Mouse (Mus musculus): ENCODE measurements around the gene Chac1.

Chac1 gene

DNA sequence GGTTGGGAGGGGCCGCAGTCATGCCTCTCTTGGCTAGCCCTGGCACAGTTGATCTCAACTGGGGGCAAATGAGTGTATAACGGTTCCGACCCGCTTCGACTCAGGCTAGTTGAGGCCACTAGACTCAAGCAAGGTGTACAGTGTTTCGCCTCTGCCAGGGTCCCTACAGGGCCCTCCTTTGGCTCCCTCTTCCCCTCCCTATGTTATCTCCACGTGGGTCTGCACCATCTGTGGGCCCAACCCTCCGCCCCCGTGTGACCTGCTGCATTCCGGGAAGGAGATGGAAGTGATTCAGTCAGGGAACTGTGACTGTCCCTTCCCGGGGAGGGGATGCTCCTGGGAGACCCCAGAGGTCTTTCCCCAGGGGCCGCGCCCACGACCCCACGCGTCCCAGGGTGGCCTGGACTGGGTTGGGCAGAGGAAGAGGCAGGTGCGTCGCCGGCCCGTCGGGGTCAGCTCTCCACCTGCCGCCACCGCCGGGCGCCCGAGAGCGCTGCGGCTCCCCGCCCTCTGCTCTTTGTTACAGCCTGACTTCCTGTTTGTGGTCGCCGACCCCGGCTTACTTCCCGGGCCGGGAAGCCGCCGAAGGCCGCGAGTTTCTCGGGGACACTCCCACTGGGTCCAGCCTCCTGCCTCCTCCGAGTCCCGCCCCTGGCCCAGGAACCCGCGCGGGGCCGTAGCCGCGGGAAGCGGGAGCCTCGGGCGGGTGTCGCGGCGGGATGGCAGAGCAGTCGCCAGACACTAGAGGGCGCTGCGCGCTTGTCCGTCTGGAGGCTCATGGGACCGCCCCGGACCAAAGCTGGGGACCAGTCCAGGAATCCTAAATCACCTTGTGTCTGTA lies 13.4 kb upstream of the Chac1 start:
- POLR2A ChIA-PET = interaction anchor here (0.6 to 3.5 kb wide), 32 partner anchors 9 to 437 kb away, joined by 3 to 29 read pairs (median 4); partner anchors contain the start of genes Chac1 (in 2 of the 4), Dll4 (in 2 of the 4), Ino80 (in 2 of the 4) and Vps18 (in 1 of the 4)
- CTCF ChIA-PET = interaction anchor here (0.5 to 2.5 kb wide), 52 partner anchors 10 to 1641 kb away, joined by 3 to 33 read pairs (median 4); partner anchors contain the start of genes Dll4 (in 3 of the 4), Chac1 (in 2 of the 4), Vps18 (in 2 of the 4) and Ino80 (in 1 of the 4)

DNA sequence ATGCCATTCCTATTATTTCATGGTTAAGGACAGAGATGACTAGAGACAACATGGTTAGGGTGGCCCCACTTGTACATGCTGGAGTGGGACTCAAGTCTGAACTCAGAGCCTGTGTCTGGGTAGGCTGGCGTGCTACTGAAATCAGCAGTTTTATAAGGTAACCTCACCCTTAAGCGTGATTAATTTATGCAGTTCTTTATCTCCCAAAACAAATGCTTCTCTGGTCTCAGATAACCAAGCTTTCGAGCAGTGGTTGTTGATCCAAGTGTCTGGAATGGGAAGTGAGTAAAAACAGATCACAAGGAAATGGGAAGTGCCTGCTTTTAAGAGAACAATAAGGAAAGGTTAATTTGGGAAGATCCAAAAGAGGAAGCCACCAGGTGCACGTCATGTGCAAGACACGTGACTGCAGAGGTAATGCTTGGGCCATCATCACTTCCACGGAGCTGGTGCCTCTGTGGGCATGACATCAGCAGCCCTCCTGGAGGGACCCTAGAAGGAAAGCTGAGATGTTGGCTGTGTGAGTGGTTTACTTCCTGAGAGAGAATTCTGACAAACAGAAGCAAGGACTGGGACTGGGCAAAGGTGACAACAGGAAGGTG lies 6.4 kb upstream of the Chac1 start:
- POLR2A ChIA-PET = interaction anchor here in 3 of 4 experiments (0.8 to 2.9 kb wide), 18 partner anchors 8 to 582 kb away, joined by 3 to 29 read pairs (median 3); partner anchors contain the start of genes Dll4 (in 3 of the 3) and Ccdc9b (in 1 of the 3)

DNA sequence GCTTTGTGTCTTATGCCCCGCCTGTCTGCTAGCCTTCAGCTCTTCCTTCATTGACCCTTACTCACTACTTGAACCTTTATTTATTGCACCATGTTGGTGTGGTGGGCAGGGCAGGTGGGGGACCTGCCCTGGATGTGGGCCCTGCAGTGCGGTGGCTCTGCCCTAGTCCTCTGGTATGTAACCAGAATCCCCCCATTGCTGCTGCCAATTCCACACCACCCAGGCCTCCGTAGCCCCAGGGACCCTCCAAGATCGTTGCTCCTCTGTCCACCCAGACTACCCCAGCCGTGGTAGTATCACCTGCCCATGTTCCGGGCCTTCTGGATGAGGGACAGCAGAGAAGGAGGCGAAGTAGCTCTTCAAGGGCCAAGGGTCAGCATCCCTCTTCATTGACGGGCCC lies 2.7 kb downstream of the Chac1 start:
- ChIA-PET POLR2A (interaction anchor here in 3 of 4 experiments (0.5 to 4.6 kb wide), 24 partner anchors 8 to 217 kb away, joined by 3 to 29 read pairs (median 4); partner anchors contain the start of genes Vps18 (in 2 of the 3), Dll4 (in 1 of the 3) and Ino80 (in 1 of the 3)), CTCF (interaction anchor here in 2 of 4 experiments (0.6 to 2.3 kb wide), 3 partner anchors 15 to 27 kb away, joined by 3 to 6 read pairs (median 4); no protein-coding TSS in a partner anchor)

More for the DNA sequence above, 6.4 kb upstream of the Chac1 start:
- CTCF ChIA-PET = interaction anchor here in 1 of 4 experiments (1.0 to 1.1 kb wide), 2 partner anchors 18 to 45 kb away, joined by 4 read pairs; no protein-coding TSS in a partner anchor

DNA sequence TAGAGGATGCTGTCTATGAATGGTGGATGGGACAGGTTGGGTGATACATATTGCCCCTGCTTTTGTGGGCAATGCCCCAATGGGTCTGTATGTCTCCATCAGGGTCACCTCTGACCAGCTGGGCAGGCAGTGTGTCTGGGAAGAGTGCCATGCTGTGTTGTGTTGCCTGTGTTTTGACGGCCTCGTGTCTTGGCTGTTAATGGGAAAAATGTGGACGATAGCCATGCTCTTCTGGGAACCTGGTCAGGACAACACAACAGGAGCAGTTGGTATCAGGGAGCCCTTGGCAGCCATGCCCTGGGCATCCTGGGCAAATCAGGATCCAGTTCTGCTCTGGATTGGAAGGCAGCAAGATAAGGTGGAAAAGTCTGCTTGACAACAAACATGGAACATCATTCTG lies 4.1 kb downstream of the Chac1 start:
- CTCF ChIA-PET = interaction anchor here in 2 of 4 experiments (0.8 to 2.3 kb wide), 3 partner anchors 17 to 56 kb away, joined by 3 to 6 read pairs (median 4); no protein-coding TSS in a partner anchor
- POLR2A ChIA-PET = interaction anchor here in 3 of 4 experiments (0.8 to 4.6 kb wide), 25 partner anchors 9 to 183 kb away, joined by 3 to 29 read pairs (median 4); partner anchors contain the start of genes Ino80 (in 2 of the 3), Vps18 (in 2 of the 3) and Dll4 (in 1 of the 3)

DNA sequence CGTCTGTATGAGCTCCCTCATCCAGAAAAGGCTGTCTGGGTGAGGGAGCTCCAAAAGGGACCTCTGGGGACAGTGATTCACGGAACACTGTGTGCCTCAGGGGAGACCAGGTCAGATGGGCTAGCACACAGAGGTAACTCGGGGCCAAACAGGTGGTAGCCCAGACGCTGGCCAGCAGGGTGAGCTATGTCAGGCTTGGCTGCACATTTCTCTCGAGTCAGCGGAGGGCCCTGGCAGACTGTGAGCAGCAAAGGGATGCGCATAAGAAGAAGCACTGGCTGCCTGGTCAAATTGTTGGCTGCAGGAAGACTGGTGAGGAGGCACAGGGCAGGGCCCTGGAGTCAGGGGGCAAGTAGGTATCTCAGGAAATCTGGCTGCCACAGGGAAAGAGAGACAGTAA lies 4.6 kb downstream of the Chac1 start:
- POLR2A ChIA-PET = interaction anchor here in 3 of 4 experiments (0.5 to 4.6 kb wide), 11 partner anchors 9 to 184 kb away, joined by 3 to 29 read pairs (median 4); no protein-coding TSS in a partner anchor
- CTCF ChIA-PET = interaction anchor here in 1 of 4 experiments (0.8 kb wide), 1 partner anchor 57 kb away, joined by 3 read pairs; no protein-coding TSS in a partner anchor

DNA sequence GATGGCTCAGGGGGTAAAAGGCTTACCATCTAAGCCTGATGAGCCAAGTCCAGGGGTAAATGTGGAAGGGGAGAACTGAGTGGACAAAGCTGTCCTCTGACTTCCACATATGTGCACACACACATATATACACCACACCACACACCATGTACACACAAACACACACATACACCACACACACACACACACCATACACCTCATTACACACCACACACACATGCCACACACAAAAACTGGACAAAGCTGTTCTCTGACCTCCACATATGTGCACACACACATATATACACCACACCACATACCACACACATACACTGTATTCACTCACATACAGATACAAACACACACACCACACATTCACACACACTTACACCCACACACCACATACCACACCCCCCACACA lies 5.3 kb downstream of the Chac1 start:
- ChIA-PET POLR2A (interaction anchor here in 2 of 4 experiments (0.5 to 4.6 kb wide), 5 partner anchors 8 to 184 kb away, joined by 3 to 29 read pairs (median 4); no protein-coding TSS in a partner anchor), CTCF (no interaction called here)

DNA sequence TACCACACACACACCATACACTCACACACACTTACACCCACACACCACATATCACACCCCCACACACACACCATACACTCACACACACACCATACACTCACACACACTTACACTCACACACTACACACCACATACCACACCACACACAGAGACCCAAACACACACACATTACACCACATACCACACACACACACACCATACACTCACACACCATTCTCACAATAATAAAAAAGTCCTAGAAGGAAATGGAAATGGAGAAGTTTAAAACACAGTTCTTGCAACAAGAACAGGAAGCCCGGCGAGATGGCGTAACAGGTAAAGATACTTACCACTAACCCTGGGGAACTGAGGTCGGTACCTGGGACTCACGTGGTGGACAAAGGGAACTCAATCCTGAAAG lies 5.8 kb downstream of the Chac1 start:
- ChIA-PET CTCF (no interaction called here), POLR2A (interaction anchor here in 1 of 4 experiments (0.6 to 4.6 kb wide), 3 partner anchors 12 to 86 kb away, joined by 3 to 29 read pairs (median 4); no protein-coding TSS in a partner anchor)

DNA sequence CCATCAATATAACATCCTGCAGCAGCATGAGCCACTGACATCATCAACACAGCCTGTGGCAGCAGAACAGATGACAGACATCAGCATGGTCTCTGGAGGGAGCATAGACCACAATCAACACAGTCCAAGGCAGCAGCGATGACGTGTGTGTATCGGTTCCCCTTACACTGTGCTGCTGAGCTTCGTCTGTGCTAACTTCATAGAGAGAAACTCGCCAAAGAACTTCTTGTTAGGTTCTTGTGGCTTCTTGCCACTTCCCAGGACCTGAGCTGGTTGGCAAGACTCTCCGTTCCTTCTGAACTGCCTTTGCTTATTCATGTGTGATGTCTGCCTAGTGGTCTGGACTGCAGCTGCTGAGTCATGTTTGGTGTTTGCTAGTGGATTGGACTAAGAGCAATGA lies 7.2 kb downstream of the Chac1 start:
- CTCF ChIA-PET = interaction anchor here in 1 of 4 experiments (1.4 kb wide), 1 partner anchor 154 kb away, joined by 3 read pairs; no protein-coding TSS in a partner anchor
- POLR2A ChIA-PET = interaction anchor here in 2 of 4 experiments (1.0 to 1.6 kb wide), 4 partner anchors 14 to 261 kb away, joined by 3 read pairs; no protein-coding TSS in a partner anchor

DNA sequence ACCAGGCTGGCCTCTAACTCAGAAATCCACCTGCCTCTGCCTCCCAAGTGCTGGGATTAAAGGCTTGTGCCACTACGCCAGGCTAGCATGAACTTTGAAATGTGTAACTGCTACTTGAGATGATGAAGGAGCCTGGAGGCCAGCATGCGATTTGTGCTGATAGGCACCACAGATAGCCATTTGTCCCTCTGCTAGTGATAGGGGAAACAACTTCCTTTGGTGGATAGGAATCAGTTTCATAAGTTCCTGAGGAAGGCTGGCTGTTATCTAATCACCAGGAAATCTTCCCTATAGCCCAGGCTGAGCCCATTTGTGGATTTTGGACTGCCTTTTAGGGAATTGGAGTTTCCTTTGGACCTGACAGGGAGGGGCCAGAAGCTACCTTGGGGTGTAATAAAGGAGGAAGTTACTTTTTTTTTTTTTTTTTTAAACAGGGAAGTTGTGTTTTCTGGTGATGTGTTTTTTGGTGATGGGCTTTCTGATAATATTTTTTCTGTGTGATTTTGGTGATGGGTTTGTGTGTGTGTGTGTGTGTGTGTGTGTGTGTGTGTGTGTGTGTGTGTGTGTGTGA lies 8.8 kb downstream of the Chac1 start:
- CTCF ChIA-PET = interaction anchor here in 1 of 4 experiments (1.4 kb wide), 1 partner anchor 152 kb away, joined by 3 read pairs; no protein-coding TSS in a partner anchor
- POLR2A ChIA-PET = interaction anchor here in 2 of 4 experiments (0.6 to 1.4 kb wide), 3 partner anchors 10 to 156 kb away, joined by 3 to 5 read pairs (median 4); no protein-coding TSS in a partner anchor

DNA sequence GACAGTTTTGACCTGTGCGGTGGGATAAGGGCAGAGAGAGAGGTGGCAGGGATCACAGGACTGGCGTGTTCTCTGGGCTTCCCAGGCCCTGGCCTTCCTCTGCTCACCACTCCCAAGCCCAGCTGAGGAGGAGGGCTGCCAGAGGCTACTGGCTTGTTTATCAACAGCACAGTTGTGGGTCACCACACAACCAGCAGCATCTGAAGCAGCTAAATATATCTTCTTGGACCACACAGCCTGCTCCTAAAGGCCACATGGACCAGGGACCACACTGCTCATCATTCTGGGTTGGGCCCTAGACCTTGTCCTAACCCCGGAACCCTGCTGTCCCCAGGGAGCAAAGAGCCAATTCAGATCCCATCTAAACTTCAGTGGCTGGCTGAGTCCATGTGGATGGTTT lies 13.9 kb downstream of the Chac1 start:
- ChIA-PET CTCF (interaction anchor here in 2 of 4 experiments (1.1 to 1.3 kb wide), 2 partner anchors 27 to 66 kb away, joined by 3 to 4 read pairs; no protein-coding TSS in a partner anchor), POLR2A (interaction anchor here in 2 of 4 experiments (0.9 to 2.4 kb wide), 7 partner anchors 9 to 66 kb away, joined by 3 to 7 read pairs (median 4); partner anchors contain the start of gene Chac1 (in 2 of the 2))

DNA sequence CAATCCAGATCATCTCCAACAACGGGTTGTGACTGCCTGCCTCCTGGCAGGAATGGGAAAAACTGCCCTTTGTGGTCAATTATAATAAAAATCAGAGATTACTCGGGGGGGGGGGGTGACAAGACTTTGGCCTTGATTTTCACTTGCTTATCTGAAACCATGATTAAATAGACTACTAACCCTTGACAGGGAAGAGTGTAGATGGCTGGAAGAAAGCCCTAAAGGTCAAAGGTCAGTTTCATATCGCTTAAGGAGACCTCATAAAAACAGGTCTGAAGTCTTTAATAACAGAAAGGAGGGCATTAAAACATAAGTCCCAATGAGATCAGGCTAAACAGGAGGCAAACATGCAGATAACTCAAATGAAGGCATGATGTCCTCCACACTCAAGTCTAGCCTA lies 16.3 kb downstream of the Chac1 start:
- ChIA-PET POLR2A (no interaction called here), CTCF (no interaction called here)

DNA sequence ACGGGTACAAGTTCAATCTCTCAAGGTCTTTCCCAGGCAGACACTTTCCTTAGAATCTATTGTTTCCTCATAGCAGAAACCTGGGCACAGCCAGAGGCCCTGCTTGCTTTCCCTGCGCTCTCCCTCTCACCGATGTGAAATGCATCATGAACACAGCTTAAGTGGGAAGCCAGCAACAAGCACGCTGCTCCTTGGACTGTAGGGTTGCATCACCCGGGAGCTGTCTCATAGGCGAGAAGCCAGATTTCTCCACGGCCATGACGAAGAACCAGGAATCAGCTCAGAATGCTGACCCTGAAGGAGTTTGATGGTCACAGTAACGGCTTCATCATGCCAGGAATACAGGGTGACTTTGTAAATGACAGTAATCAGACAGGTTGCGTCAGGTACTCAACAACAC lies 19.1 kb downstream of the Chac1 start:
- ChIA-PET POLR2A (interaction anchor here in 1 of 4 experiments (0.5 to 1.1 kb wide), 3 partner anchors 15 to 197 kb away, joined by 3 read pairs; no protein-coding TSS in a partner anchor), CTCF (interaction anchor here in 1 of 4 experiments (1.1 kb wide), 1 partner anchor 43 kb away, joined by 4 read pairs; no protein-coding TSS in a partner anchor)

DNA sequence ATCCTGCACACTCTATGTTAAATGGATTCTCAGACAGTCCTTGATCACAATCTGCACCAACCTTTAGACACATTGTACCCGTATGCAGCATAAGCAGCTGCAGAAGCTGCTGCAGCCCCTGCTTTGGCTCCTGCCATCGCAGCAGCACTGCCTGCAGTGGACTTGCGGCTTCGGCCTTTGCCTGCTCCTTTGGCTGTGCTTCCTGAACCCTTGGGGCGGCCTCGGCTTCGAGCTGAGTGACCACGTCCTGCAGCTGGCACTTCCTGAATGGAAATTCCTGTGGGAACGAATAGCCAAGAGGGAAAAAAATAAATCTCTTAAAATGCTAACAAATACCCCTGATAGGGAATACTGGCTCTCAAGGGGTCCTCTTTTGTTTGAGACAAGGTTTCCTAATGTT lies 26.3 kb downstream of the Chac1 start:
- POLR2A ChIA-PET = interaction anchor here in 2 of 4 experiments (0.5 to 1.5 kb wide), 5 partner anchors 15 to 102 kb away, joined by 3 to 6 read pairs (median 3); partner anchors contain the start of gene Chac1 (in 1 of the 2)
- CTCF ChIA-PET = no interaction called here

DNA sequence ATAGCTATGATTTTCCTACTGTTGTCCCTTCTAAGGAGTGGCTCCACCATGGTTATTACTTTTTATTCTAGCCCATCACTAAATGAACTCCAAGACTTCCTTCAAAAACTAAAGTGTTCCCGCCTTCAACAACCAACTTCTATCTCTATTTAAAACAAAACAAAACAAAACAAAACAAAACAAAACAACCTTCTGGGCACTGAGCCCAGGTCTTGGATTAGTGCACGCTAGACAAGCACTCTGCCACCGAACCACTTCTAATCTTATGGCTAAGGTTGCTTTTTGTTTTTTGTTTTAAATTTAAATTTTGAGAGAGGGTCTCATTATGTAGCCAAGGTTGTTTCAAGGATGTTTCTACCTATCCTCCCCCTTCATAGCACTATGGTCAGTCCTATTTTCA lies 26.8 kb downstream of the Chac1 start:
- ChIA-PET CTCF (no interaction called here), POLR2A (interaction anchor here in 1 of 4 experiments (1.2 kb wide), 1 partner anchor 101 kb away, joined by 4 read pairs; no protein-coding TSS in a partner anchor)

DNA sequence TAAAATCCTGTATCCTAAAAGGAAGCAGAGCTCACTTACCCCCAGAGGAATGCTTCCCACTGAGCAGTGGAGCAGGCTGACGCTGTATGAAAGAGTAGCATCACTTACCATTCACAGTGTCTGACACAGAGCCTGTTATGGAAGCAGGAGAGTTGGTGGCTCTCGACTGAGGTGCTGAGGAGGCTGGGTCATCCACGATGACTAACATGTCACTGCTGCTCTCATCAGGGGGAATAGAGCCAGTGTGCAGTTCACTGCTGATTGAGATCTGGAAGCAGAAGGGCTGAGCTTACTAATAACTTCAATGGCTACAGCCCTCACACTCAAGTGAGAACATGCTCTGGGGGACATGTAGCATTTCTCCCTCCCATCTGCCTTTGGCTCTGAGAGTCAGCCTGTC lies 28.4 kb downstream of the Chac1 start:
- CTCF ChIA-PET = interaction anchor here in 1 of 4 experiments (1.0 kb wide), 1 partner anchor 41 kb away, joined by 4 read pairs; no protein-coding TSS in a partner anchor
- POLR2A ChIA-PET = interaction anchor here in 1 of 4 experiments (1.1 kb wide), 1 partner anchor 80 kb away, joined by 3 read pairs; no protein-coding TSS in a partner anchor

DNA sequence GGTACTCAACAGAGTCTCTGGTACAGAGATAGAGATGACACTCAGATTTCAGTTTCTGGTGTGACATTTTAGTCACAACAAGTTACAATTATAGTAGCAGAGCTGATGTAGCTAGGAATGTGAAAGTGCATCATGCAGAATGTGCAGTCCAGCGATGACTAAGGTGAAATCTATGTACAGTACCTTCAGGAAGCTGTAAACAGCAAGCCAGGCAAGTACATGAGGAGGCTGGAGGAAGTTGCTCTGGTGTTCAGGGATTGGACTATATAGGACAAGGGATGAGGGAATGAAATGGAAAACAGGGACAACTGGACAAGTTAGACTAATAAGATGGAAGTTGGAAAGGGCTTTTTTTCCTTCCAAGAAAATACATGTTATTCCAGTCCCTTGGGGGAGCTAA lies 37.2 kb downstream of the Chac1 start:
- POLR2A ChIA-PET = interaction anchor here in 1 of 4 experiments (1.0 to 1.3 kb wide), 3 partner anchors 13 to 25 kb away, joined by 3 to 8 read pairs (median 3); no protein-coding TSS in a partner anchor
- CTCF ChIA-PET = interaction anchor here in 1 of 4 experiments (0.7 kb wide), 1 partner anchor 75 kb away, joined by 4 read pairs; no protein-coding TSS in a partner anchor

DNA sequence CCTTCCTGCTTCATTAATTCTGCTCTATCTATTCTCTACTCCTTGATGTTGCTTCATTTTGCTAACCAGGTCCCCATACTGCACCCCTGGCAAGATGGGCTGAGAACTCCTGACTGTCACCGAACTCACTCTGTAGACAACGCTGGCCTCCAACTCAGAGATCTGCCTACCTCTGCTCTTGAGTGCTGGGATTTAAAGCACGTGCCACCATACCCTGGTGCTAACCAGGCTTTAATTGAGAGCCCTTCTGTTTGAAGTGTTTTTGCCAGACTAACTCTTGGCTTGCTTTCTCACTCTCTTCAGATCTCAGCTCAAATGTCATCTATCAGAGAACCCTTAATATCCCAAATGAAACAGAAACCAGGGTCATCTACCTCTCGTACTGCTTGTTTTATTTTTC lies 39.0 kb downstream of the Chac1 start:
- ChIA-PET POLR2A (interaction anchor here in 1 of 4 experiments (0.5 to 1.5 kb wide), 5 partner anchors 18 to 245 kb away, joined by 3 to 4 read pairs (median 3); no protein-coding TSS in a partner anchor), CTCF (interaction anchor here in 3 of 4 experiments (0.6 to 0.8 kb wide), 3 partner anchors 45 to 96 kb away, joined by 3 to 6 read pairs (median 3); no protein-coding TSS in a partner anchor)

Measured in embryonic stem cell, embryonic (primary cell).